Mouse (Mus musculus) testis, adult 2 months (tissue): Measurements from ENCODE around the gene Wdr18. TPM values are rescaled to one million over a fixed set of nuclear protein-coding genes. Genes with fewer than 3 reads are reported as not detected.

Experiments
- H3K27ac ChIP-seq: fragments of 200-500 bp; 2 replicates; pipeline ENCODE4 v1.5.1; 2012; ENCODE audit warnings: low read depth, low read length; ENCODE audit not compliant: control insufficient read depth, insufficient read depth
- H3K27me3 ChIP-seq: fragments of 200-500 bp; 2 replicates; pipeline ENCODE4 v1.6.1; 2012; ENCODE audit warnings: mild to moderate bottlenecking, low read length, moderate library complexity; ENCODE audit not compliant: control insufficient read depth, insufficient read depth
- H3K36me3 ChIP-seq: fragments of 200-500 bp; 2 replicates; pipeline ENCODE4 v1.6.1; 2012; ENCODE audit warnings: mild to moderate bottlenecking, low read length; ENCODE audit not compliant: control insufficient read depth, insufficient read depth
- H3K4me1 ChIP-seq: fragments of 200-500 bp; 2 replicates; pipeline ENCODE4 v1.6.1; 2012; ENCODE audit warnings: low read length; ENCODE audit not compliant: control insufficient read depth, insufficient read depth
- H3K4me3 ChIP-seq: fragments of 200-500 bp; 2 replicates; pipeline ENCODE4 v1.5.1; 2012; ENCODE audit warnings: low read depth, mild to moderate bottlenecking, low read length, moderate library complexity, mixed read lengths; ENCODE audit not compliant: control insufficient read depth
- CTCF ChIP-seq: fragments of 200-500 bp; IDR thresholded peaks from 2 replicates; pipeline ENCODE4 v1.5.1; 2012; ENCODE audit warnings: low read depth, mild to moderate bottlenecking, inconsistent platforms, low read length, moderate library complexity; ENCODE audit not compliant: control insufficient read depth, insufficient read depth, insufficient replicate concordance
- POLR2A ChIP-seq: fragments of 200-500 bp; IDR thresholded peaks from 2 replicates; pipeline ENCODE4 v1.6.1; 2012; ENCODE audit warnings: low read depth, mild to moderate bottlenecking, inconsistent platforms, low read length, moderate library complexity; ENCODE audit not compliant: control insufficient read depth
- polyA plus RNA-seq: library from polyadenylated mRNA; depleted of rRNA; stranded (reverse); fragments of >200 nt; gene quantifications from 2 replicates; pipeline ENCODE4 v1.2.3, GENCODE M21; 2012

The Wdr18 gene
- polyA plus RNA-seq, 1 experiment = 36.5 TPM

DNA sequence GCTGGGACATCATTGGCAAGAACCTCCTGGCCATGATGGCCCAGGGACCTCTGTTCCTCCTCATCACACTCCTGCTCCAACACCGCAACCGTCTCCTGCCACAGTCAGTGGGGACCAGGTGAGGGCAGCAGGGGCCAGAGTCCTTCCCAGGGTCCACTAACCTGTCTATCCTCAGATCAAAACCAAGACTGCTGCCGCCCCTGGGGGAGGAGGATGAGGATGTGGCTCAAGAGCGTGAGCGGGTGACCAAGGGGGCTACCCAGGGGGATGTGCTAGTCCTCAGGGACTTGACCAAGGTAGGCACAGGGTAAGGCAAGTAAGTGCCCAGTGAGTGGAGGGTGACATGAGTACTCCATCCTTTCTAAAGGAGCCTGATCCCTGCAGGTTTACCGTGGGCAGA, 51.8 kb downstream of the Wdr18 start:
- no peak overlapping the region for H3K27ac ChIP-seq
- no peak overlapping the region for H3K4me3 ChIP-seq
- no peak for TF ChIP-seq POLR2A
- TF ChIP-seq CTCF = no peak
- no peaks in the 10 kb centered on the region for H3K27me3 ChIP-seq
- H3K4me1 ChIP-seq = no peaks in the 10 kb centered on the region
- no peaks in the 10 kb centered on the region for H3K36me3 ChIP-seq

- no peaks in the 10 kb centered on the region for H3K27me3 ChIP-seq
- TF ChIP-seq CTCF (no peak), POLR2A (no peak)
- H3K36me3 ChIP-seq = no peaks in the 10 kb centered on the region
- no peak overlapping the region for H3K27ac ChIP-seq
- H3K4me1 ChIP-seq = no peaks in the 10 kb centered on the region
- no peak overlapping the region for H3K4me3 ChIP-seq
Observed at GRCm38 (mm10) chr10:80013609-80014008, 53.7 kb downstream of the Wdr18 start.

DNA sequence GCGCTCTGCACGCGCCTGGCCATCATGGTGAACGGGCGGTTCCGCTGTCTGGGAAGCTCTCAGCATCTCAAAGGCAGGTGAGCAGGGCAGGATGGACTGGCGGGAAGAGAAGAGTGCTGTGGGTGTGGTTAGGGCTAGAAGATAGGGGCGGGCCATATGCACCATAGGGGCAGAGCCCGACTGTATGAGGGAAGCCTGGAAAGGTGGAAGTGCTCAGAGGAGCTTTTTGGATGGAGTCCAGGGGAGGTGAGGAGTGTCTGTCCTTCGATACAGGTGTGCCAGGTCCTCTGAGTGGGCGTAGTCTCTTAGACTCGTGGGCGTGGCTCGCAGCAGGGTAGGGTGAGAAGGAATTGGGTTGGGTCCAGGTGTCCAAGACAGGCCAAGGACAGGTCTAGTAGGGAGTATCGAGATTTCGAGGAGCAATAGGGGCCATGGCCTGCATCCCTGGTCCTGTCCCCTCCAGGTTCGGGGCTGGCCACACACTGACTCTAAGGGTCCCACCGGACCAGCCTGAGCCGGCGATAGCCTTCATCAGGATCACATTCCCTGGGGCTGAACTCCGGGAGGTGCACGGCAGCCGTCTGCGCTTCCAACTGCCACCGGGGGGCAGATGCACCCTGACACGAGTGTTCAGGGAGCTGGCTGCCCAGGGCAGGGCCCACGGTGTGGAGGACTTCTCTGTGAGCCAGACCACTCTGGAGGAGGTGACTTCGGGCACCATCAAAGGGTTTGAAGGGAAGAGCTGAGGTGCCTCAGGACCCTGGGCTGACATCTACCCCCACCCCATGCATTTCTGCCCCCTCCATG, 54.7 kb downstream of the Wdr18 start:
- TF ChIP-seq CTCF (0 out of 2 replicates have a peak, but pooled peaks have one; percentile 2), POLR2A (no peak)
- Histone ChIP-seq H3K4me1 (no peaks in the 10 kb centered on the region), H3K27ac (no peak overlapping the region), H3K27me3 (no peaks in the 10 kb centered on the region), H3K4me3 (no peak overlapping the region), H3K36me3 (no peaks in the 10 kb centered on the region)

GRCm38 (mm10) chr10:80015583-80015982, 55.6 kb downstream of the Wdr18 start:
- H3K27me3 ChIP-seq = no peaks in the 10 kb centered on the region
- TF ChIP-seq CTCF = no peak
- no peak for TF ChIP-seq POLR2A
- no peak overlapping the region for H3K27ac ChIP-seq
- no peak overlapping the region for H3K4me3 ChIP-seq
- H3K36me3 ChIP-seq = no peaks in the 10 kb centered on the region
- no peaks in the 10 kb centered on the region for H3K4me1 ChIP-seq

DNA sequence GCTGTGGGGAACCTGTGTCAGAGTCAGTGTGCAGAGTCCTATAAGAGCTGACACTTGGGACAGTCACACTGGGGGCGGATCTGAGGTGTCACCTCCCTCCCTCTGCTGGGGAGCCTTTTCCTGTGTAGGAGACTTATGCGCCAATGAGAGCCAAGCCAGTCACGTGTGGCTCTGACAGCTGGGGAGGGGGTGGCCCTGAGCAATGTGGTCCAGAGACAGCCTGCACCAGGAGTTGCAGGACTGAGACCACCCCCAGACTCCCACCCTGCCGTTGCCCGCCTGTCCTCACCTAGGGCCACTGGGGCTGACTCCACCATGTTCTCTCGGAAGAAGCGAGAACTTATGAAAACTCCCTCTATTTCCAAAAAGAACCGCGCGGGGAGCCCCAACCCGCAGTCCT, 56.6 kb downstream of the Wdr18 start, which contains the start of gene Arhgap45:
Gene Arhgap45 (plus strand): TSS at position 143 of the 400 bp plus-strand sequence.
- Histone ChIP-seq H3K27me3 (no peaks in the 10 kb centered on the region), H3K4me3 (no peak within 1 kb of the TSS), H3K4me1 (peaks cover 2% of the 10 kb centered on the region; the same call in 1 of the 2 replicates), H3K36me3 (no peaks in the 10 kb centered on the region), H3K27ac (no peak within 1 kb of the TSS)
- TF ChIP-seq POLR2A (no peak), CTCF (no peak)

GRCm38 (mm10) chr10:80016931-80017330, 57.0 kb downstream of the Wdr18 start:
- Histone ChIP-seq H3K4me1 (peaks cover 2% of the 10 kb centered on the region; the same call in 1 of the 2 replicates), H3K27me3 (no peaks in the 10 kb centered on the region), H3K4me3 (no peak overlapping the region), H3K27ac (no peak overlapping the region), H3K36me3 (no peaks in the 10 kb centered on the region)
- TF ChIP-seq POLR2A (no peak), CTCF (no peak)

DNA sequence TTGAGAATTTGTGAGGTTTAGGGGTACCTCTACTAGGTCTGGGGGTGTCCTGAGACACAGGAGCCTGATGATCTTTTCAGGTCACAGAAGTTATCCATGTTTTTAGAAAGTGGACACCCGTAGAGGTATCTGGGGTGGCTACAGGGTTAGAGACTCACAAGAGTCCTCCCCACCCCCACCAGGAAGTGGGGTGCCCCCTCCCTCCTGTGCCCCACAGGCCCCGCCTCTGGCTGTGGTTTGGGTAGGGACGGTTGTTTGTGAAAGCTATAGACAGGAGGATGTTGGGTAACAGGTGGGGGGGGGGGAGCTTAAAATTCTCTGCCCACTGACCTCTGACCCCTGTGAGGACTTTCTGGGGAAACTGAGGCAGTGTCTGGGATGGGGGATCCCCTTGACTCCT, 57.4 kb downstream of the Wdr18 start:
- H3K27me3 ChIP-seq = no peaks in the 10 kb centered on the region
- H3K4me1 ChIP-seq = peaks cover 2% of the 10 kb centered on the region; the same call in 1 of the 2 replicates
- H3K36me3 ChIP-seq = no peaks in the 10 kb centered on the region
- H3K27ac ChIP-seq = no peak overlapping the region
- no peak overlapping the region for H3K4me3 ChIP-seq
- no peak for TF ChIP-seq CTCF
- TF ChIP-seq POLR2A = no peak
